Mouse (Mus musculus): ENCODE measurements around the gene Sqstm1. TPM values are rescaled to one million over a fixed set of nuclear protein-coding genes. Genes with fewer than 3 reads are reported as not detected.

Sqstm1 gene
- polyA plus RNA-seq, 1 experiment from 2014 or later, result 152 TPM

- Histone ChIP-seq H3K4me2 (no peak overlapping the region), H3K4me3 (no peak overlapping the region), H3K27ac (no peak overlapping the region), H3K4me1 (peaks cover 26% of the 10 kb centered on the region), H3K9me3 (replicated peaks) (no peaks in the 10 kb centered on the region), H3K9ac (no peak overlapping the region), H3K36me3 (peaks cover 83% of the 10 kb centered on the region), H3K27me3 (replicated peaks) (no peaks in the 10 kb centered on the region)
- WGBS (ENCODE audit: insufficient replicate concordance), result 69% methylated on average over 4 of the region's 4 CpGs
- no peak for ATAC-seq
Observed at GRCm38 (mm10) chr11:50159347-50159746, 51.3 kb downstream of the Sqstm1 start.

- Histone ChIP-seq H3K27me3 (replicated peaks) (no peaks in the 10 kb centered on the region), H3K4me2 (no peak overlapping the region), H3K4me1 (peaks cover 26% of the 10 kb centered on the region), H3K9me3 (replicated peaks) (no peaks in the 10 kb centered on the region), H3K36me3 (peaks cover 83% of the 10 kb centered on the region), H3K27ac (0 out of 2 replicates have a peak overlapping the region, but pooled peaks have one; percentile 1), H3K4me3 (no peak overlapping the region), H3K9ac (no peak overlapping the region)
- 75% methylated on average over 7 of the region's 7 CpGs for WGBS (ENCODE audit: insufficient replicate concordance)
- no peak for ATAC-seq
Observed at GRCm38 (mm10) chr11:50158346-50158745, 52.3 kb downstream of the Sqstm1 start.

- Histone ChIP-seq H3K9ac (no peak overlapping the region), H3K36me3 (peaks cover 85% of the 10 kb centered on the region), H3K27me3 (replicated peaks) (no peaks in the 10 kb centered on the region), H3K4me2 (no peak overlapping the region), H3K4me3 (no peak overlapping the region), H3K4me1 (peaks cover 16% of the 10 kb centered on the region), H3K9me3 (replicated peaks) (no peaks in the 10 kb centered on the region), H3K27ac (no peak overlapping the region)
- WGBS (ENCODE audit: insufficient replicate concordance), result 81% methylated on average over 16 of the region's 16 CpGs
- ATAC-seq, result no peak
Observed at GRCm38 (mm10) chr11:50156725-50157258, 53.8 kb downstream of the Sqstm1 start.

- 88% methylated on average over 2 of the region's 2 CpGs for WGBS (ENCODE audit: insufficient replicate concordance)
- Histone ChIP-seq H3K9me3 (replicated peaks) (no peaks in the 10 kb centered on the region), H3K4me3 (no peak overlapping the region), H3K36me3 (peaks cover 90% of the 10 kb centered on the region), H3K27me3 (replicated peaks) (no peaks in the 10 kb centered on the region), H3K27ac (no peak overlapping the region), H3K9ac (no peak overlapping the region), H3K4me2 (no peak overlapping the region), H3K4me1 (peaks cover 7% of the 10 kb centered on the region; the same call in 1 of the 2 replicates)
- no peak for ATAC-seq
Observed at GRCm38 (mm10) chr11:50155785-50156184, 54.8 kb downstream of the Sqstm1 start.

- Histone ChIP-seq H3K36me3 (peaks cover 98% of the 10 kb centered on the region), H3K4me2 (no peak overlapping the region), H3K4me3 (no peak overlapping the region), H3K9me3 (replicated peaks) (no peaks in the 10 kb centered on the region), H3K9ac (no peak overlapping the region), H3K27ac (no peak overlapping the region), H3K27me3 (replicated peaks) (no peaks in the 10 kb centered on the region), H3K4me1 (peaks cover 7% of the 10 kb centered on the region; the same call in 1 of the 2 replicates)
- no peak for ATAC-seq
- 80% methylated on average over 12 of the region's 12 CpGs for WGBS (ENCODE audit: insufficient replicate concordance)
Observed at GRCm38 (mm10) chr11:50154777-50155520, 55.7 kb downstream of the Sqstm1 start.

GRCm38 (mm10) chr11:50154166-50154565, 56.5 kb downstream of the Sqstm1 start:
- Histone ChIP-seq H3K27me3 (replicated peaks) (no peaks in the 10 kb centered on the region), H3K36me3 (peaks cover 98% of the 10 kb centered on the region), H3K9ac (no peak overlapping the region), H3K4me1 (no peaks in the 10 kb centered on the region; the same call in 1 of the 2 replicates), H3K4me2 (no peak overlapping the region), H3K9me3 (replicated peaks) (no peaks in the 10 kb centered on the region), H3K27ac (no peak overlapping the region), H3K4me3 (no peak overlapping the region)
- WGBS (ENCODE audit: insufficient replicate concordance), result 76% methylated on average over 9 of the region's 9 CpGs
- ATAC-seq, result no peak

- no peak overlapping the region for H3K4me2 ChIP-seq
- no peak overlapping the region for H3K27ac ChIP-seq
- 71% methylated on average over 3 of the region's 3 CpGs for WGBS (ENCODE audit: insufficient replicate concordance)
- H3K9ac ChIP-seq, result no peak overlapping the region
- peaks cover 6% of the 10 kb centered on the region for H3K4me1 ChIP-seq
- H3K36me3 ChIP-seq, result peaks cover 96% of the 10 kb centered on the region
- no peak overlapping the region for H3K4me3 ChIP-seq
- H3K27me3 ChIP-seq (replicated peaks), result no peaks in the 10 kb centered on the region
- no peak for ATAC-seq
- H3K9me3 ChIP-seq (replicated peaks), result no peaks in the 10 kb centered on the region
Observed at GRCm38 (mm10) chr11:50151374-50151773, 59.3 kb downstream of the Sqstm1 start.

GRCm38 (mm10) chr11:50149603-50150150, 61.0 kb downstream of the Sqstm1 start:
- H3K9ac ChIP-seq, result no peak overlapping the region
- peaks cover 95% of the 10 kb centered on the region for H3K36me3 ChIP-seq
- no peaks in the 10 kb centered on the region for H3K27me3 ChIP-seq (replicated peaks)
- no peak overlapping the region for H3K27ac ChIP-seq
- no peak overlapping the region for H3K4me2 ChIP-seq
- H3K4me3 ChIP-seq, result no peak overlapping the region
- no peak for ATAC-seq
- H3K4me1 ChIP-seq, result peaks cover 6% of the 10 kb centered on the region
- WGBS (ENCODE audit: insufficient replicate concordance), result 70% methylated on average over 9 of the region's 9 CpGs
- no peaks in the 10 kb centered on the region for H3K9me3 ChIP-seq (replicated peaks)

Small RNA genes within 50 kb of the gene (microRNA-seq; reads per million reads assigned to microRNA genes)
- gene Mir6919, result not detected

Other genes with a start within 250 kb of the Sqstm1 start
- gene Rnf130, start 185.5 kb downstream of the Sqstm1 start, polyA plus RNA-seq (2016; fragmentation: Nextera tagmentation; extraction: Ambion mirVana), result 39.2 and 39.7 TPM in 2 replicates
- 20.2 and 20.3 TPM in 2 replicates for gene Tbc1d9b, start 79.4 kb downstream of the Sqstm1 start, polyA plus RNA-seq (2016; fragmentation: Nextera tagmentation; extraction: Ambion mirVana)
- 8.6 and 8.7 TPM in 2 replicates for gene Mrnip, start 36.4 kb downstream of the Sqstm1 start, polyA plus RNA-seq (2016; fragmentation: Nextera tagmentation; extraction: Ambion mirVana)
- 29.1 and 30.7 TPM in 2 replicates for gene Mgat4b, start 63 bp upstream of the Sqstm1 start, polyA plus RNA-seq (2016; fragmentation: Nextera tagmentation; extraction: Ambion mirVana)
- 0.87 and 1.0 TPM in 2 replicates for gene Ltc4s, start 27.8 kb upstream of the Sqstm1 start, polyA plus RNA-seq (2016; fragmentation: Nextera tagmentation; extraction: Ambion mirVana)
- 3.2 and 3.3 TPM in 2 replicates for gene Maml1, start 81.5 kb upstream of the Sqstm1 start, polyA plus RNA-seq (2016; fragmentation: Nextera tagmentation; extraction: Ambion mirVana)
- 255 and 264 TPM in 2 replicates for gene Canx, start 114.8 kb upstream of the Sqstm1 start, polyA plus RNA-seq (2016; fragmentation: Nextera tagmentation; extraction: Ambion mirVana)
- 0.18 TPM in 1 of 2 replicates, not detected in the other for gene Cby3, start 143.6 kb upstream of the Sqstm1 start, polyA plus RNA-seq (2016; fragmentation: Nextera tagmentation; extraction: Ambion mirVana)
- 160 TPM in 2 replicates for gene Hnrnph1, start 166.2 kb upstream of the Sqstm1 start, polyA plus RNA-seq (2016; fragmentation: Nextera tagmentation; extraction: Ambion mirVana)
- 12.0 and 12.8 TPM in 2 replicates for gene Rufy1, start 220.3 kb upstream of the Sqstm1 start, polyA plus RNA-seq (2016; fragmentation: Nextera tagmentation; extraction: Ambion mirVana)

Measured in liver, embryonic 12.5 days (tissue).